Mouse (Mus musculus): ENCODE measurements around the gene Twist1. TPM values are rescaled to one million over a fixed set of nuclear protein-coding genes. Genes with fewer than 3 reads are reported as not detected.

The Twist1 gene
- 5.4 TPM for polyA plus RNA-seq (2014; fragmentation: Illumina TruSeq; extraction: RNeasy Lipid Tissue Mini Kit (QIAGEN cat#74804); ENCODE audit: low read depth, low replicate concordance)

DNA sequence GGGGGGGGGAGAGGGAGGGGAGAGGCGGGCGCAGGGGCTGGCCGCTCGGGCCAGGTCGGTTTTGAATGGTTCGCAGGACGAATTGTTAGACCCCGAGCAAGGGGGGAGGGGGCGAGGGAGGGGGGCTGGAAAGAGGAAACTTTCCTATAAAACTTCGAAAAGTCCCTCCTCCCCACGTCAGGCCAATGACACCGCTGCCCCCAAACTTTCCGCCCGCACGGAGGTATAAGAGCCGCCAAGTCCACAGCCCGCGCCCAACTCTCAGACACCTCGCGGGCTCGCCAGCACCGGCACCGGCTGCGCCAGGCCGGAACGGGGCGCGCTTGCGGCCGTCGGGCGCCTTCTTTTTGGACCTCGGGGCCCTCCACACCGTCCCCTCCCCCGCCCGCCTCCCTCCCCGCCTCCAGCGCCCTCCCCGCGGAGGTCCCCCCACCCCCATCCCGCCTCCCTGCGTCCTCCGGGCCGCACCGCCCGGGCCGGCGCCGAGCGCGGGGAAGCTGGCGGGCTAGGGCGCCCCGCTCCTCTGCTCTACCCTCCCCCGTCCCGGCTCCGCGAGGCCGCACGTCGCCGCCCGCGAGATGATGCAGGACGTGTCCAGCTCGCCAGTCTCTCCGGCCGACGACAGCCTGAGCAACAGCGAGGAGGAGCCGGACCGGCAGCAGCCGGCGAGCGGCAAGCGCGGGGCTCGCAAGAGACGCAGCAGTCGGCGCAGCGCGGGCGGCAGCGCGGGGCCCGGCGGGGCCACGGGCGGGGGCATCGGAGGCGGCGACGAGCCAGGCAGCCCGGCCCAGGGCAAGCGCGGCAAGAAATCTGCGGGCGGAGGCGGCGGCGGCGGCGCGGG, at the start of gene Twist1:
Gene Twist1, plus strand, starts transcription at position 272 of the 841 bp plus-strand sequence.

DNA sequence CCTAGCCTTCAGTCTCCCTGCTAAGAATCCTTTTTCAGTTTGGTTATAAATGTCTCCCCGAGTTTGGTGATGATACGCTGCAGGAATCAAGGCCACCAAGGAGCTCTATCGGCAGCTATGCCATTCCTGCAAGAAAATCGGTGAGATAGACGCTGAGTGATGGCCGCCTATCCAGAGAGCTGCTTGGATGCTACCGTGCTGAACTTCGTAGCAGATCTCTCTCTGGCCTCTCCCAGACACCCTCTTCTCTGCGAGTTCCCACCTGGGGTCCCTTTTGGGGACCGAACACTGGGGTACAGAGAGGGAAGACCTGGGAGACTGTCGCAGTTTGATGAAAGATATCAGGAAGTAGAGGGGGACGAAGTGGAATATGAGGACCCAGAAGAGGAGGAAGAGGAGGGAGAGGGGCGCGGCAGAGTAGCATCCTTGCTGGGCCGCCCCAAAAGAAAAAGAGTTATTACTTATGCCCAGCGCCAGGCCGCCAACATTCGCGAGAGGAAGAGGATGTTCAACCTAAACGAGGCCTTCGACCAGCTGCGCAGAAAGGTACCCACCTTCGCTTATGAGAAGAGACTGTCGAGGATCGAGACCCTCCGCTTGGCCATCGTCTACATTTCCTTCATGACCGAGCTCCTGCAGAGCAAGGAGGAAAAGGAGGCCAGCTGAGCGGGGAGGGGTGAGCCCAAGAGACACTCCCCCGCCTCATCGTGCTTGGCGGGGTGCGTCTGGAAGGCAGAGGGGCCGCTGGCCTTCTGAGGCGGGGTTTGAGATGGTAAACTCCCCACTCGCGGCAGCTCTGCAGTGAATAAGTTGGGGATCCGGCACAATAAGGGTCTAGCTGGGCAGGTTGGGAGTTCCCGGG, 28.9 kb upstream of the Twist1 start, which contains the start of gene Ferd3l:
Gene Ferd3l, plus strand, starts transcription at position 95 of the 862 bp plus-strand sequence.

Other genes starting within 250 kb of the Twist1 start
- gene Ferd3l, start 29.2 kb upstream of the Twist1 start, polyA plus RNA-seq (2014; fragmentation: Illumina TruSeq; extraction: RNeasy Lipid Tissue Mini Kit (QIAGEN cat#74804); ENCODE audit: low read depth, low replicate concordance): not detected